Mouse (Mus musculus) layer of hippocampus, postnatal 36 days (tissue): Measurements from ENCODE around the gene Gm10666. TPM values are rescaled to one million over a fixed set of nuclear protein-coding genes. Genes with fewer than 3 reads are reported as not detected.
"Not testable (repeated sequence)": the region's sequence is repeated elsewhere in the genome, so short reads cannot be mapped to it uniquely, and the experiment has no call there.

Experiments
- DNase-seq, 2 experiments: peaks; one replicate each; pipeline ENCODE4 v3.0.0; 2022
- total RNA-seq, 2 experiments: library from RNA; stranded (reverse); gene quantifications; 2 replicates each; pipeline ENCODE4 v1.2.3; 2021

Gene Gm10666
- not detected for total RNA-seq

- DNase-seq, result not testable (repeated sequence)
Observed at GRCm38 (mm10) chr7:22134641-22135040, at the start of gene Gm10666. Gm10666 (minus strand) TSS chr7:22134741.

GRCm38 (mm10) chr7:22163935-22164334 lies 29.4 kb upstream of the Gm10666 start, which contains the start of gene Vmn1r142:
Vmn1r142 (minus strand) TSS chr7:22164035.
- not testable (repeated sequence) for DNase-seq

DNA sequence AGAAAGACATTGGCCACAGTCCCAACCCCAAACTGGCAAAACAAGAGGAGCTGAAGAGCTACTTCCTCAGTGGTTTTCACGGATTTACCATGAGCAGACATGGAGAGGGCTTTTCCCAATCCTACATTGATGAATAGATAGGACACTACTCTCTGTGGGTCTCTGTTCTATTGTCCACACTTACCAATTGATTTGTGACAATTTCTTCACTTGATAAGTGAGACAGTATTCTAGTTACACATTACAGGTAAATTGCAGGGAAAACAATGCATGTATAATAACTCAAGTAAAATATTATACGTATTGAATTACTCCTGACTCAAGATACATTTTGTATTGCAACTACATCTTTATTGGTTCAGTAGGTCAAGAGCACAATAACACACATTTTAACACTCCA lies 16.4 kb downstream of the Gm10666 start, which contains the start of gene Gm16451:
Gene Gm16451 (minus strand): TSS at position 101 of the 400 bp plus-strand sequence.
- DNase-seq, result not testable (repeated sequence)

Other genes with a start within 250 kb of the Gm10666 start
- not detected for gene Gm5891, start 213.4 kb downstream of the Gm10666 start, total RNA-seq
- not detected for gene Vmn1r137, start 140.2 kb downstream of the Gm10666 start, total RNA-seq
- gene Vmn1r138, start 105.8 kb downstream of the Gm10666 start, total RNA-seq, result not detected
- not detected for gene Gm6176, start 78.4 kb downstream of the Gm10666 start, total RNA-seq
- gene Vmn1r139, start 65.7 kb downstream of the Gm10666 start, total RNA-seq, result not detected
- not detected for gene Gm16451, start 16.5 kb downstream of the Gm10666 start, total RNA-seq
- gene Vmn1r142, start 29.3 kb upstream of the Gm10666 start, total RNA-seq, result not detected
- gene Vmn1r143, start 54.6 kb upstream of the Gm10666 start, total RNA-seq, result not detected
- not detected for gene Gm8653, start 66.5 kb upstream of the Gm10666 start, total RNA-seq
- not detected for gene Gm8453, start 94.7 kb upstream of the Gm10666 start, total RNA-seq
- not detected for gene Gm4187, start 195.0 kb upstream of the Gm10666 start, total RNA-seq
- not detected for gene Gm8660, start 236.3 kb upstream of the Gm10666 start, total RNA-seq